9 mouse cellular contexts compared by ENCODE assay signal in the genomic region with DNA sequence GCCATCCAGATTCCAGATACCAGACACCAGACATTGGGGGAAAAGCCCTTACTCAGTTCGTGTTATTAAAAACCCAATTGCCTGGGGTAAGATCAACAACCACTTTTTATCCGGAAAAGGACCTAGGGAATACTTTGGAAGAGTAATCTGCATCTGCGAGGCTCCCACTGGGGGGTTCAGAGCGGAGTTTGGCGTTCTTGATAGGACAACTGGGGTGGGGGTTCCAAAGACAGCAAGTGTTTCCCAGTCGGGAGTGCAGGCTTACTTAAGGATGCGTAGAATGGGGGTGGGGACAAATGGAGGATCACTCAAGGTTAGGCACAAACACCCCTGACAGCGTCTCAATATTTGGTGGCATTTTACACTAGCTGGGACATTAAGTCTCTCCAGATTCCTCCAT. TPM values are rescaled to one million over a fixed set of nuclear protein-coding genes. Genes with fewer than 3 reads are reported as not detected.
A peak's percentile ranks its signal among the peaks of the same experiment; 100 is the strongest.
DNase-seq lines count a peak whose midpoint lies in the region; ATAC-seq lines count a peak whose summit lies in the region.
"Had no signal": no experiment of that assay in that cellular context is flagged by ENCODE, and none has a peak within 500 bp of the region (broad histone marks: within the 10 kb centered on the region; RNA-seq: fewer than 3 reads in every experiment).

No protein-coding gene starts in this region.

- H3K4me1 ChIP-seq in kidney, embryonic 14.5 days (ENCODE audit: control insufficient read depth, insufficient read depth, low read length): peaks cover 7% of the 10 kb centered on the region; the same call in 1 of the 2 replicates
- peaks cover 21% of the 10 kb centered on the region for H3K4me1 ChIP-seq in hindbrain, embryonic 15.5 days (replicated peaks)
- peaks cover 15% of the 10 kb centered on the region for H3K4me1 ChIP-seq in midbrain, embryonic 15.5 days

- no peaks in the 10 kb centered on the region for H3K27me3 ChIP-seq in kidney, embryonic 14.5 days (ENCODE audit: control insufficient read depth, insufficient read depth, low read length)
- H3K27me3 ChIP-seq in hindbrain, embryonic 15.5 days: no peaks in the 10 kb centered on the region
- H3K27me3 ChIP-seq in midbrain, embryonic 15.5 days (replicated peaks): peaks cover 3% of the 10 kb centered on the region; the same call in 1 of the 2 replicates

- WGBS in kidney, embryonic 14.5 days: 21% methylated on average over 8 of the region's 8 CpGs
- WGBS in hindbrain, embryonic 15.5 days: 11% methylated on average over 8 of the region's 8 CpGs
- 9% methylated on average over 8 of the region's 8 CpGs for WGBS in midbrain, embryonic 15.5 days

- no peak overlapping the region for H3K9ac ChIP-seq in kidney, embryonic 14.5 days (ENCODE audit: low read depth, low read length)
- no peak overlapping the region for H3K9ac ChIP-seq in hindbrain, embryonic 15.5 days
- H3K9ac ChIP-seq in midbrain, embryonic 15.5 days: no peak overlapping the region

- H3K4me2 ChIP-seq in kidney, embryonic 14.5 days (replicated peaks; ENCODE audit: low read depth, low read length): peak overlapping the region; percentile 96
- H3K4me2 ChIP-seq in hindbrain, embryonic 15.5 days: peak overlapping the region; percentile 97
- H3K4me2 ChIP-seq in midbrain, embryonic 15.5 days: peak overlapping the region; percentile 98

- no peaks in the 10 kb centered on the region for H3K9me3 ChIP-seq in kidney, embryonic 14.5 days (ENCODE audit: control insufficient read depth, low read length)
- no peaks in the 10 kb centered on the region for H3K9me3 ChIP-seq in hindbrain, embryonic 15.5 days
- no peaks in the 10 kb centered on the region for H3K9me3 ChIP-seq in midbrain, embryonic 15.5 days
- H3K9me3 ChIP-seq: megakaryocyte, embryonic 14.5 days had no signal

- H3K4me3 ChIP-seq in kidney, embryonic 14.5 days (ENCODE audit: low read length): peak overlapping the region; percentile 74; the same call in 1 of the 2 replicates
- H3K4me3 ChIP-seq in hindbrain, embryonic 15.5 days: peak overlapping the region; percentile 53
- H3K4me3 ChIP-seq in midbrain, embryonic 15.5 days: peak overlapping the region; percentile 60

- no peak for ATAC-seq in kidney, embryonic 14.5 days (ENCODE audit: low FRiP score, low TSS enrichment)
- ATAC-seq in hindbrain, embryonic 15.5 days (ENCODE audit: low FRiP score, low read depth): no peak
- ATAC-seq in midbrain, embryonic 15.5 days (replicated peaks): no peak

- H3K27ac ChIP-seq in kidney, embryonic 14.5 days (ENCODE audit: low read depth, low read length): no peak overlapping the region
- H3K27ac ChIP-seq in hindbrain, embryonic 15.5 days (replicated peaks): no peak overlapping the region
- no peak overlapping the region for H3K27ac ChIP-seq in midbrain, embryonic 15.5 days

- H3K36me3 ChIP-seq in kidney, embryonic 14.5 days (ENCODE audit: control insufficient read depth, insufficient read depth, low read length): no peaks in the 10 kb centered on the region
- 0 out of 2 replicates have a peak, but pooled peaks cover 1% of the 10 kb centered on the region for H3K36me3 ChIP-seq in hindbrain, embryonic 15.5 days
- H3K36me3 ChIP-seq in midbrain, embryonic 15.5 days (replicated peaks): no peaks in the 10 kb centered on the region

- no peak for DNase-seq in kidney, postnatal 25 days
- peak; percentile 67 for DNase-seq in cerebellum, adult 9-11 months
- no peak for DNase-seq in spleen, postnatal 14 days (ENCODE audit: low spot score in 2 of 2)
- no peak for DNase-seq in gastrocnemius, postnatal 4 days (ENCODE audit: low spot score in 2 of 2)
- no peak for DNase-seq in thymus, postnatal 10 days (ENCODE audit: low spot score in 2 of 2)

RNA-seq across cellular contexts. Expression of a gene that starts 1.5 kb away (rescaled TPM):
- 9.3 and 11.9 TPM in 2 replicates for polyA plus RNA-seq in kidney, embryonic 14.5 days (2014; fragmentation: Nextera tagmentation; extraction: Ambion mirVana)
- 41.4 and 43.1 TPM in 2 replicates for polyA plus RNA-seq in hindbrain, embryonic 15.5 days (2015; fragmentation: Nextera tagmentation; extraction: Ambion mirVana)
- polyA plus RNA-seq in midbrain, embryonic 15.5 days (2015; fragmentation: Nextera tagmentation; extraction: Ambion mirVana): 26.0 and 29.5 TPM in 2 replicates
- 1 to 10 TPM; 4.7 to 5.4 TPM for total RNA-seq in gastrocnemius, postnatal 4 days (2021)

RNA-seq across cellular contexts. Expression of a gene that starts 42.7 kb away (rescaled TPM):
- 7.7 and 9.0 TPM in 2 replicates for polyA plus RNA-seq in kidney, embryonic 14.5 days (2014; fragmentation: Nextera tagmentation; extraction: Ambion mirVana)
- 24.2 and 24.4 TPM in 2 replicates for polyA plus RNA-seq in hindbrain, embryonic 15.5 days (2015; fragmentation: Nextera tagmentation; extraction: Ambion mirVana)
- polyA plus RNA-seq in midbrain, embryonic 15.5 days (2015; fragmentation: Nextera tagmentation; extraction: Ambion mirVana): 22.1 and 23.4 TPM in 2 replicates
- total RNA-seq in gastrocnemius, postnatal 4 days (2021): 10 to 100 TPM; 49.3 to 50.8 TPM
